Mouse (Mus musculus): Measurements from ENCODE around the gene Tas2r143. TPM values are rescaled to one million over a fixed set of nuclear protein-coding genes. Genes with fewer than 3 reads are reported as not detected.

Gene Tas2r143
- total and polyA plus RNA-seq, 2 experiments from 2014 or later, result not detected

- ATAC-seq (ENCODE audit: insufficient read depth, low read depth), result no peak
- no peaks in the 10 kb centered on the region for H3K4me1 ChIP-seq (ENCODE audit: control insufficient read depth, insufficient read depth)
- H3K4me3 ChIP-seq (ENCODE audit: low read depth, low read length), result no peak within 1 kb of the TSS
- H3K9me3 ChIP-seq (replicated peaks; ENCODE audit: control insufficient read depth, low read length), result no peaks in the 10 kb centered on the region
- no peaks in the 10 kb centered on the region for H3K36me3 ChIP-seq (replicated peaks; ENCODE audit: control insufficient read depth, insufficient read depth, low read length)
- no peak within 1 kb of the TSS for H3K27ac ChIP-seq (ENCODE audit: low read depth)
- H3K9ac ChIP-seq (replicated peaks; ENCODE audit: low read depth, low read length), result no peak within 1 kb of the TSS
- no peaks in the 10 kb centered on the region for H3K27me3 ChIP-seq (ENCODE audit: control insufficient read depth, insufficient read depth, low read length)
- DNase-seq (ENCODE audit: low spot score), result no peak
- WGBS, result 74% methylated on average over 2 of the region's 2 CpGs
- no peak within 1 kb of the TSS for H3K4me2 ChIP-seq (ENCODE audit: low read depth, low read length)
- TF ChIP-seq CTCF (IDR thresholded peaks at IDR 0.05; ENCODE audit: low read depth), result no peak
- no peak for TF ChIP-seq EP300 (IDR thresholded peaks at IDR 0.05; ENCODE audit: low read depth)
These were observed 5.1 kb downstream of the Tas2r143 start, which contains the start of gene Tas2r135 for GRCm38 (mm10) chr6:42405134-42405533. Tas2r135 (plus strand) TSS chr6:42405434.

GRCm38 (mm10) chr6:42419443-42419842, 19.4 kb downstream of the Tas2r143 start:
- no peak for TF ChIP-seq CTCF (IDR thresholded peaks at IDR 0.05; ENCODE audit: low read depth)
- WGBS, result 84% methylated on average over 2 of the region's 2 CpGs
- ATAC-seq (ENCODE audit: insufficient read depth, low read depth), result no peak

GRCm38 (mm10) chr6:42421439-42421838, 21.4 kb downstream of the Tas2r143 start:
- Histone ChIP-seq H3K9me3 (replicated peaks; ENCODE audit: control insufficient read depth, low read length) (no peaks in the 10 kb centered on the region), H3K27me3 (ENCODE audit: control insufficient read depth, insufficient read depth, low read length) (no peaks in the 10 kb centered on the region), H3K27ac (ENCODE audit: low read depth) (no peak overlapping the region), H3K36me3 (replicated peaks; ENCODE audit: control insufficient read depth, insufficient read depth, low read length) (no peaks in the 10 kb centered on the region), H3K9ac (replicated peaks; ENCODE audit: low read depth, low read length) (no peak overlapping the region), H3K4me3 (ENCODE audit: low read depth, low read length) (no peak overlapping the region), H3K4me2 (ENCODE audit: low read depth, low read length) (no peak overlapping the region), H3K4me1 (ENCODE audit: control insufficient read depth, insufficient read depth) (no peaks in the 10 kb centered on the region)
- no peak for ATAC-seq (ENCODE audit: insufficient read depth, low read depth)
- 74% methylated on average over 2 of the region's 2 CpGs for WGBS
- DNase-seq (ENCODE audit: low spot score), result no peak
- TF ChIP-seq CTCF (IDR thresholded peaks at IDR 0.05; ENCODE audit: low read depth), result no peak
- TF ChIP-seq EP300 (IDR thresholded peaks at IDR 0.05; ENCODE audit: low read depth), result no peak

More at GRCm38 (mm10) chr6:42419443-42419842, 19.4 kb downstream of the Tas2r143 start:
- Histone ChIP-seq H3K4me2 (ENCODE audit: low read depth, low read length) (no peak overlapping the region), H3K27me3 (ENCODE audit: control insufficient read depth, insufficient read depth, low read length) (no peaks in the 10 kb centered on the region), H3K4me3 (ENCODE audit: low read depth, low read length) (no peak overlapping the region), H3K9me3 (replicated peaks; ENCODE audit: control insufficient read depth, low read length) (no peaks in the 10 kb centered on the region), H3K27ac (ENCODE audit: low read depth) (no peak overlapping the region), H3K9ac (replicated peaks; ENCODE audit: low read depth, low read length) (no peak overlapping the region), H3K36me3 (replicated peaks; ENCODE audit: control insufficient read depth, insufficient read depth, low read length) (no peaks in the 10 kb centered on the region), H3K4me1 (ENCODE audit: control insufficient read depth, insufficient read depth) (no peaks in the 10 kb centered on the region)
- DNase-seq (ENCODE audit: low spot score), result no peak

- no peak for TF ChIP-seq EP300 (IDR thresholded peaks at IDR 0.05; ENCODE audit: low read depth)
- TF ChIP-seq CTCF (IDR thresholded peaks at IDR 0.05; ENCODE audit: low read depth), result no peak
- no peak overlapping the region for H3K4me3 ChIP-seq (ENCODE audit: low read depth, low read length)
These were observed 24.4 kb downstream of the Tas2r143 start for GRCm38 (mm10) chr6:42424472-42424871.

GRCm38 (mm10) chr6:42426337-42426736, 26.3 kb downstream of the Tas2r143 start:
- Histone ChIP-seq H3K36me3 (replicated peaks; ENCODE audit: control insufficient read depth, insufficient read depth, low read length) (no peaks in the 10 kb centered on the region), H3K27ac (ENCODE audit: low read depth) (no peak overlapping the region), H3K9me3 (replicated peaks; ENCODE audit: control insufficient read depth, low read length) (no peaks in the 10 kb centered on the region), H3K4me2 (ENCODE audit: low read depth, low read length) (no peak overlapping the region), H3K27me3 (ENCODE audit: control insufficient read depth, insufficient read depth, low read length) (no peaks in the 10 kb centered on the region), H3K4me3 (ENCODE audit: low read depth, low read length) (no peak overlapping the region), H3K4me1 (ENCODE audit: control insufficient read depth, insufficient read depth) (no peaks in the 10 kb centered on the region), H3K9ac (replicated peaks; ENCODE audit: low read depth, low read length) (no peak overlapping the region)
- TF ChIP-seq EP300 (IDR thresholded peaks at IDR 0.05; ENCODE audit: low read depth) (no peak), CTCF (IDR thresholded peaks at IDR 0.05; ENCODE audit: low read depth) (no peak)
- WGBS, result 58% methylated on average over 4 of the region's 4 CpGs
- ATAC-seq (ENCODE audit: insufficient read depth, low read depth), result no peak
- DNase-seq (ENCODE audit: low spot score), result no peak

More at GRCm38 (mm10) chr6:42424472-42424871, 24.4 kb downstream of the Tas2r143 start:
- DNase-seq (ENCODE audit: low spot score) (no peak), ATAC-seq (ENCODE audit: insufficient read depth, low read depth) (no peak)
- Histone ChIP-seq H3K27me3 (ENCODE audit: control insufficient read depth, insufficient read depth, low read length) (no peaks in the 10 kb centered on the region), H3K9me3 (replicated peaks; ENCODE audit: control insufficient read depth, low read length) (no peaks in the 10 kb centered on the region), H3K27ac (ENCODE audit: low read depth) (no peak overlapping the region), H3K36me3 (replicated peaks; ENCODE audit: control insufficient read depth, insufficient read depth, low read length) (no peaks in the 10 kb centered on the region), H3K4me2 (ENCODE audit: low read depth, low read length) (no peak overlapping the region), H3K4me1 (ENCODE audit: control insufficient read depth, insufficient read depth) (no peaks in the 10 kb centered on the region), H3K9ac (replicated peaks; ENCODE audit: low read depth, low read length) (no peak overlapping the region)
- WGBS, result 91% methylated on average over 3 of the region's 3 CpGs

- WGBS, result 34% methylated on average over 2 of the region's 2 CpGs
- Histone ChIP-seq H3K27me3 (ENCODE audit: control insufficient read depth, insufficient read depth, low read length) (no peaks in the 10 kb centered on the region), H3K9me3 (replicated peaks; ENCODE audit: control insufficient read depth, low read length) (no peaks in the 10 kb centered on the region), H3K27ac (ENCODE audit: low read depth) (no peak overlapping the region), H3K4me2 (ENCODE audit: low read depth, low read length) (no peak overlapping the region), H3K4me1 (ENCODE audit: control insufficient read depth, insufficient read depth) (no peaks in the 10 kb centered on the region), H3K9ac (replicated peaks; ENCODE audit: low read depth, low read length) (no peak overlapping the region), H3K4me3 (ENCODE audit: low read depth, low read length) (no peak overlapping the region), H3K36me3 (replicated peaks; ENCODE audit: control insufficient read depth, insufficient read depth, low read length) (no peaks in the 10 kb centered on the region)
- TF ChIP-seq CTCF (IDR thresholded peaks at IDR 0.05; ENCODE audit: low read depth), result peak; percentile 54
- no peak for TF ChIP-seq EP300 (IDR thresholded peaks at IDR 0.05; ENCODE audit: low read depth)
- DNase-seq (ENCODE audit: low spot score), result peak; percentile 26
- 0 out of 2 replicates have a peak, but pooled peaks have one; percentile 17 for ATAC-seq (ENCODE audit: insufficient read depth, low read depth)
These were observed 33.5 kb downstream of the Tas2r143 start for GRCm38 (mm10) chr6:42433554-42433953.

All from heart, postnatal 0 days (tissue).